Mouse (Mus musculus) small intestine, adult 2 months (tissue): ENCODE measurements around the gene Smim4.

Source experiments
- CTCF ChIP-seq: fragments of 200-500 bp; IDR thresholded peaks from 2 replicates; pipeline ENCODE4 v1.5.1; 2012; ENCODE audit warnings: low read depth, mild to moderate bottlenecking, control low read depth, inconsistent platforms, low read length, moderate library complexity, mixed read lengths; ENCODE audit not compliant: insufficient replicate concordance, insufficient read length; ENCODE audit errors: extremely low read depth
- POLR2A ChIP-seq: fragments of 200-500 bp; IDR thresholded peaks from 2 replicates; pipeline ENCODE4 v1.6.1; 2012; ENCODE audit warnings: low read depth, mild to moderate bottlenecking, control low read depth, inconsistent platforms, low read length, moderate library complexity

DNA sequence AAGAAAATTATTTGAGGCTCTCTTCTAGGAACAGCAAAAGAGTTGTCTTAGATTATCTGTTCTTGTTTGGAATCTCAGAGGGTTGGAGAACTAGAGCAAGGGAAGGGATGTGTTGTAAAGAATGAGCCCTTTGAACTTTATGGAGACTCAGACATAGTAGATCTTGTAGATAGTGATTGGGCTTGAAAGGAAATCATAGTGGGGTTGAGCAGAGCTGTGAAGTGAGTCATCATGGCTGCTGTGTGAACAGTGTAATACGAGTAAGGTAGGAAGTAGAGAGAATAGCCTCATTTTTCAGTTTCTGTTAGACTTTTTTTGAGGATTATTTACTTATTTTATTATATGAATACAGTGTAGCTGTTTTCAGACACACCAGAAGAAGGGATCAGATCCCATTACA lies 38.8 kb downstream of the Smim4 start:
- TF ChIP-seq CTCF (no peak), POLR2A (no peak)
